Comparison of ENCODE assay signal across 16 mouse cellular contexts in genomic region chr9:70365915-70366314, GRCm38 (mm10).
"Had no signal": no experiment of that assay in that cellular context is flagged by ENCODE, and none has a peak within 500 bp of the region (broad histone marks: within the 10 kb centered on the region; RNA-seq: fewer than 3 reads in every experiment).

No protein-coding gene starts in this region.

- ATAC-seq: liver, postnatal 0 days; lung, postnatal 0 days; midbrain, embryonic 13.5 days; midbrain, embryonic 15.5 days had no signal

- H3K27ac ChIP-seq: lung, embryonic 15.5 days; midbrain, embryonic 13.5 days; midbrain, embryonic 15.5 days; neural tube, embryonic 12.5 days; stomach, embryonic 15.5 days; stomach, postnatal 0 days had no signal

- DNase-seq: liver, postnatal 0 days; lung, adult 2 months; lung, postnatal 14 days; lung, postnatal 36 days; right cerebral cortex, postnatal 25 days; thymus, adult 18-20 months; thymus, postnatal 14 days; thymus, postnatal 36 days had no signal

- H3K4me3 ChIP-seq: lung, embryonic 15.5 days; megakaryocyte, embryonic 14.5 days; midbrain, embryonic 13.5 days; midbrain, embryonic 15.5 days; neural tube, embryonic 12.5 days; stomach, embryonic 15.5 days had no signal

- H3K4me1 ChIP-seq: lung, embryonic 15.5 days; midbrain, embryonic 13.5 days; midbrain, embryonic 15.5 days; neural tube, embryonic 12.5 days; stomach, embryonic 15.5 days had no signal
